8 mouse cellular contexts compared by ENCODE assay signal in genomic region chr11:96784847-96785246, GRCm38 (mm10). TPM values are rescaled to one million over a fixed set of nuclear protein-coding genes. Genes with fewer than 3 reads are reported as not detected.
DNase-seq lines count a peak whose midpoint lies in the region.

No protein-coding gene starts in this region.

- DNase-seq in CD8-positive naive resting alpha-beta T cell, adult 2 months (ENCODE audit: low read depth in 2 of 2, low spot score in 2 of 2) = peak; percentile 69 to 73
- peak; percentile 76 for DNase-seq in adrenal gland, postnatal 25 days
- peak; percentile 82 for DNase-seq in embryo, embryonic 10 days (ENCODE audit: low spot score)
- peak; percentile 50 to 81 for DNase-seq in heart, adult 18-20 months
- DNase-seq in kidney, postnatal 14 days = peak; percentile 77
- peak; percentile 85 for DNase-seq in lung, postnatal 10 days
- peak; percentile 22 for DNase-seq in retina, adult 2 months (ENCODE audit: low read depth, low spot score)
- DNase-seq in thymus, postnatal 0 days (ENCODE audit: low spot score) = peak; percentile 64

RNA-seq across cellular contexts. Expression of gene Cbx1, which starts 4.1 kb away (rescaled TPM):
- 78.9 and 98.0 TPM in 2 replicates for total RNA-seq in adrenal gland, postnatal 25 days (2021)
- total RNA-seq in heart, adult 18-20 months (2021) = 10 to 100 TPM; 35.7 TPM
- polyA plus RNA-seq in thymus, postnatal 0 days (2015; fragmentation: Nextera tagmentation; extraction: Ambion mirVana) = 129 and 132 TPM in 2 replicates

RNA-seq across cellular contexts. Expression of gene Snx11, which starts 7.5 kb away (rescaled TPM):
- total RNA-seq in adrenal gland, postnatal 25 days (2021) = 32.1 and 34.6 TPM in 2 replicates
- total RNA-seq in heart, adult 18-20 months (2021) = 10 to 100 TPM in 1 of 2 experiments, 1 to 10 TPM in 1; 9.9 to 15.2 TPM
- 16.0 and 18.6 TPM in 2 replicates for polyA plus RNA-seq in thymus, postnatal 0 days (2015; fragmentation: Nextera tagmentation; extraction: Ambion mirVana)

RNA-seq across cellular contexts. Expression of gene Nfe2l1, which starts 44.9 kb away (rescaled TPM):
- 492 and 601 TPM in 2 replicates for total RNA-seq in adrenal gland, postnatal 25 days (2021)
- total RNA-seq in heart, adult 18-20 months (2021) = 100 to 1,000 TPM; 458 to 487 TPM
- polyA plus RNA-seq in thymus, postnatal 0 days (2015; fragmentation: Nextera tagmentation; extraction: Ambion mirVana) = 34.9 and 40.6 TPM in 2 replicates

Comparison
In these comparisons a context has a peak if more than half of its experiments do, and no peak if none do; other contexts are left out.
1. Peak in every context shown above with its lines: DNase-seq.
2. DNase-seq: peak in every context shown above with its lines; median percentile 85 in lung, postnatal 10 days; 82 in embryo, embryonic 10 days; 77 in kidney, postnatal 14 days; 76 in adrenal gland, postnatal 25 days; 71 in CD8-positive naive resting alpha-beta T cell, adult 2 months; 66 in heart, adult 18-20 months; 64 in thymus, postnatal 0 days; 22 in retina, adult 2 months.